Mouse (Mus musculus) spleen, adult 2 months (tissue): Measurements from ENCODE around the gene Tmprss5. TPM values are rescaled to one million over a fixed set of nuclear protein-coding genes. Genes with fewer than 3 reads are reported as not detected.

Experiments used
- DNase-seq, 2 experiments: peaks; one replicate each; pipeline versions ENCODE4 v3.0.0 to v3.0.0-alpha.2; 2012 to 2021; ENCODE audit warnings: low spot score in 2 of 2, low read depth in 1 of 2
- H3K27ac ChIP-seq: fragments of 200-500 bp; 2 replicates; pipeline ENCODE4 v1.5.1; 2012; ENCODE audit warnings: low read length, inconsistent platforms; ENCODE audit not compliant: insufficient read depth
- H3K27me3 ChIP-seq: fragments of 200-500 bp; 2 replicates; pipeline ENCODE4 v1.6.1; 2012; ENCODE audit warnings: mild to moderate bottlenecking, moderate library complexity, low read length, inconsistent platforms; ENCODE audit not compliant: control insufficient read depth, insufficient read depth
- H3K36me3 ChIP-seq: fragments of 200-500 bp; 2 replicates; pipeline ENCODE4 v1.6.1; 2012; ENCODE audit warnings: mild to moderate bottlenecking, low read length, inconsistent platforms; ENCODE audit not compliant: control insufficient read depth, insufficient read depth
- H3K4me1 ChIP-seq: fragments of 200-500 bp; 2 replicates; pipeline ENCODE4 v1.6.1; 2011; ENCODE audit warnings: inconsistent platforms; ENCODE audit not compliant: control insufficient read depth, insufficient read depth, insufficient read length
- H3K4me3 ChIP-seq: fragments of 200-500 bp; 2 replicates; pipeline ENCODE4 v1.5.1; 2011; ENCODE audit warnings: mild to moderate bottlenecking, inconsistent platforms; ENCODE audit not compliant: insufficient read depth, insufficient read length; ENCODE audit errors: extremely low read depth
- CTCF ChIP-seq: fragments of 200-500 bp; IDR thresholded peaks from 2 replicates; pipeline ENCODE4 v1.5.1; 2011; ENCODE audit warnings: mild to moderate bottlenecking, inconsistent platforms; ENCODE audit not compliant: insufficient read depth, insufficient read length, insufficient replicate concordance; ENCODE audit errors: extremely low read depth
- POLR2A ChIP-seq: fragments of 200-500 bp; IDR thresholded peaks from 2 replicates; pipeline ENCODE4 v1.6.1; 2011; ENCODE audit warnings: low read depth, low read length, inconsistent platforms
- WGBS: fragments of 180-500 bp; shearing (Covaris S2); methylation state at CpG from one replicate; pipeline ENCODE4 v1.1.7; 2018; 5-methylcytosine and 5-hydroxymethylcytosine counted together
- polyA plus RNA-seq: library from polyadenylated mRNA; depleted of rRNA; stranded (reverse); fragments of >200 nt; gene quantifications from 2 replicates; pipeline ENCODE4 v1.2.3, GENCODE M21; 2012

Gene Tmprss5
- polyA plus RNA-seq, 1 experiment = 0.20 TPM

DNA sequence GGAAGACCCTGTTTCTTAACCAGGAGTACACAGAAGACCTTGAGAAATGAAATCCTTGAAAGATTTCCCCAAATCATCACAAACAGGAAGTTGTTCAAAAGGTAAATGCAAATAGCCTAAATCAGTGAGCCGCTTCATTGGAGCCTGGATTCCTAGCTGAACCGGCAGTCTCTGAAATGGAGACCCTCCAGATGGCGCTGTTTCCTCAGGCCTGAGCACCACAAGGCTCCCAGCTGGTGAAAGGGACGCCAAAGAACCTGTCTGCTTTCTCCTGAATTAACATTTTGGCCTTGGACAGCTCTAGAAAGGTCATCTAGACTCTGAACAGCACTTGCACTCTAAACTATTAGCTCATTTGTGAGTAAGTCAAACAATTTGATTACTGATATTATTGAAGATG, 501 bp downstream of the Tmprss5 start:
- H3K4me3 ChIP-seq = no peak overlapping the region
- WGBS = 41% methylated on average over 4 of the region's 4 CpGs
- no peaks in the 10 kb centered on the region for H3K4me1 ChIP-seq
- H3K27me3 ChIP-seq = no peaks in the 10 kb centered on the region
- H3K36me3 ChIP-seq = peaks cover 21% of the 10 kb centered on the region
- no peak overlapping the region for H3K27ac ChIP-seq
- TF ChIP-seq POLR2A = no peak
- peak; percentile 27; the same call in 1 of the 2 replicates for TF ChIP-seq CTCF
- DNase-seq = no peak

DNA sequence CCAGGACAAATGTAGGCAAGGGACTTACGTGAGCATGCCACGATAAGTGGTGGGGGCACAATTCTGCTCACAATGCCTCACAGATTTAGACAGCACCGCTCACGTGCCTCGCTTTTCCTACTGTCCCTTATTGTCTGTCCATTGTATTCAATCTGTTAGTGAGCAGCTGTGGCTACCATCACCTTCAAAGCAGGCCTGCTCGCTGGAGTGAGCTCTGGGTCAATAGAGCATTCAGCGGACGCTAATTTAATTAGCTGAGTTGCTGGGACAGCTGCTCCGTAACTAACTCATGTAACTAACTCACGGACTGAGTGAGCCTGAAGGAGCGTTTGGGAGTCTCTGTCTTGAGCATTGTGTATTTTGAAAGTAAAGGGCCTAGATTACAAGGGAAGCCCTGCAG, 6.3 kb downstream of the Tmprss5 start:
- no peak for DNase-seq
- H3K4me3 ChIP-seq = no peak overlapping the region
- WGBS = 87% methylated on average over 11 of the region's 11 CpGs
- no peak for TF ChIP-seq POLR2A
- TF ChIP-seq CTCF = no peak
- no peaks in the 10 kb centered on the region for H3K27me3 ChIP-seq
- H3K36me3 ChIP-seq = no peaks in the 10 kb centered on the region
- no peaks in the 10 kb centered on the region for H3K4me1 ChIP-seq
- no peak overlapping the region for H3K27ac ChIP-seq

DNA sequence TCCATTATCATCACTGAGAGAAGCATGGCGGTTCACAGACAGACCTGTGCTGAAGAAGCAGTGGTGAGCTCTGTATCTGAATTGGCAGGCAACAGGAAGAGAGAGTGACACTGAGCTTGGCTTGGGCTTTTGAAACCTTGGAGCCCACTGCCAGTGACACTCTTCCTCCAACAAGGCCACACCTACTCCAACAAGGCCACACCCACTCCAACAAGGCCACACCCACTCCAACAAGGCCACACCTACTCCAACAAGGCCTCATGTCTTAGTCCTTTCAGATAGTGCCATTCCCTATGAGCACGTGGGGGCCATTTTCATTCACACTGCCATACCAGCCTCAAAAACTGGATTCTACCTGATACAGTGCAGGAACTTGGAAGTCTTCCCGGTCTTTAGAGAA, 17.8 kb downstream of the Tmprss5 start:
- 93% methylated on average over 3 of the region's 3 CpGs for WGBS
- H3K4me3 ChIP-seq = no peak overlapping the region
- TF ChIP-seq CTCF (no peak), POLR2A (no peak)
- H3K36me3 ChIP-seq = no peaks in the 10 kb centered on the region
- H3K27me3 ChIP-seq = no peaks in the 10 kb centered on the region
- no peaks in the 10 kb centered on the region for H3K4me1 ChIP-seq
- H3K27ac ChIP-seq = no peak overlapping the region
- no peak for DNase-seq

DNA sequence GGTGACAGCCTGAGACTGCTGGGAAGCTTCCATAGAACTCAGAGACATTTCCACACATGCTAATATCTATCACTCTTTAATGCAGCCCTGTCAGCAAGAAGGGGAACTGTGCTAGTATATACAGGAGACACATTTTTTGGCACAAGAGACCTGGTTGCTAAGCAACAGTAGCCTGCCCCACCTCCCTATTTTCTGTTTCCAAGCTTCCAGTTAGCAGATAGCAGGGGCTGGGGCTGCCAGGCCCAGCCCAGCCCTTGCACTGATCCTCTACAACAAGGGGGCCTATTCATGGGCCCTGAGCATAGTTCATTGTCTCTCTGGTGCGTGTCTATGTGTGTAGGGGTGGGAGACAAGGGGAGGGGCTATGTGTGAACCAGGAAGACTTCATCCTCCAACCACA, 21.3 kb downstream of the Tmprss5 start:
- no peak for TF ChIP-seq CTCF
- TF ChIP-seq POLR2A = no peak
- Histone ChIP-seq H3K4me1 (no peaks in the 10 kb centered on the region), H3K36me3 (no peaks in the 10 kb centered on the region), H3K4me3 (no peak overlapping the region), H3K27ac (no peak overlapping the region), H3K27me3 (no peaks in the 10 kb centered on the region)
- WGBS = 83% methylated on average over 1 of the region's 1 CpGs
- DNase-seq = no peak

DNA sequence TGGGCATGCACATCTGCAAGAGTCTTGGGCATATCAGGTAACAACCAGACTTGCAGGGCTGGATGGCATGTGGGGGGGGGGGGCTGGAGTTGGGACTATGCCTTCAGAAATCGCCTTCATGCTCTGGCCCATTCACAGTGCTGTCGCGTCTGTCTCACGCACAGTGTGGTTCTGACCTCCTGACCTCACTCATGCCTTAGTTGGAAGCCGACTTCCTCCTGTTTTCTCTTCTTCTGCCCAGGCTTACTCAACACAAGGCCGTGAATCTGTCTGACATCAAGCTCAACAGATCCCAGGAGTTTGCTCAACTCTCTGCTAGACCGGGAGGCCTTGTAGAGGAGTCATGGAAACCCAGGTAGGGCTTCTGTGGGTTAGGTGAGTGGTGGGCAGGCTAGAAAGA, 28.0 kb downstream of the Tmprss5 start:
- H3K27ac ChIP-seq = no peak overlapping the region
- H3K27me3 ChIP-seq = no peaks in the 10 kb centered on the region
- H3K36me3 ChIP-seq = no peaks in the 10 kb centered on the region
- TF ChIP-seq POLR2A (no peak), CTCF (no peak)
- H3K4me3 ChIP-seq = no peak overlapping the region
- WGBS = 73% methylated on average over 7 of the region's 7 CpGs
- H3K4me1 ChIP-seq = no peaks in the 10 kb centered on the region
- DNase-seq = no peak

DNA sequence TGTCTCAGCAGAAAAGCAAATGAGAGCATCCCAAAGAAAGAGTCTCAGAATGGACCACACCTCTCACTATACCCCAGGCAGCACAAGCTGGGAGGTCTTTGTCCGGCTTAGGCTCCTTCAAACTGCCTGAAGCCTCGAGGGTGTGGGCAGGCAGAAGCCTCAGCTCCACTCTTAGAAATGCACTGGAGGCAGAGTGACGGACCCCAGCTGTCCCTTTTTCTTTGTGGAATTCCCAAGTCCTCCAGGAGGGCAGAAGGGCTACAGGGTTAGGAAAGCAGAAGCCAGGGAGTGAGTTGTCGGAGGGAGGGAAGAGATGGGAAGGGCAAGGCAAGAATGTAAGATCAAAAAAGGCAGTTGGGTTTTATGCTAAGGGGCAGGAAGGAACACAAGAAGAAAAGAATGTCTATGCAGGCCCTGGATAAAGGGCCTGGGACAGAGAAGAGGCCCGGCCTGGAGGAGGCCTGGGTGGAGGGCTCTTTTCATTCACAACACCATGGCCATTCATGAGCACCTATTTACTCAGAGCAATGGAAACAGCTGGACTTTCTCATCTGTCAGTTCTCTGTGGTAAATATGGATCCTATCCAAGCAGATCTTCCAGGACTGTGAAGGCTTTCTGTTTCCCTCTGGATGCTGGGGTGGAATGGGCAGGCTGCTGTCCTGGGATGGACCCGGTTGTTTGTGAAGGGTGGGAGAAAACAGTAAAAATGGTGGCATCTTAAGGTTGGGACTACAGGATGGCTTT, 29.6 kb downstream of the Tmprss5 start:
- Histone ChIP-seq H3K36me3 (no peaks in the 10 kb centered on the region), H3K27ac (no peak overlapping the region), H3K4me3 (no peak overlapping the region), H3K27me3 (no peaks in the 10 kb centered on the region), H3K4me1 (no peaks in the 10 kb centered on the region)
- no peak for DNase-seq
- TF ChIP-seq CTCF = no peak
- no peak for TF ChIP-seq POLR2A
- 76% methylated on average over 6 of the region's 6 CpGs for WGBS

DNA sequence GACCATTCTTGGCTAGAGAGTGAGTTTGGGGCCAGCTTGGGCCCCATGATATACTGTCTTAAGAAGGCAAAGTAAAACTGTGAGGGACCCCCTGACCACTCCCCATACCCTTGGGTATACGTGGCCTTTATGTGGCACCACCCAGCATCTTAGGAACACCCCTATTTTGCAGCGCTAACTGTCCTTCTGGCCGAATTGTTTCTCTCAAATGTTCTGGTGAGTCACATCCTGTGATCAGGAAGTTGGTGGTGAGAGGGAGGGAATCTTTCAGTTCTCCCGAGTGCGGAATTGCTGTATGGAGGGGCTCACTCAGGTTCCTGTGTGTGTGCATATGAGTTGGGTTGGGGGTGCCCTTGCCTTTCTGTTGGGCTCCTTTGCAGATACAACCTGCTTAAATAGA, 30.2 kb downstream of the Tmprss5 start:
- DNase-seq = no peak
- Histone ChIP-seq H3K27ac (no peak overlapping the region), H3K4me3 (no peak overlapping the region), H3K36me3 (no peaks in the 10 kb centered on the region), H3K4me1 (no peaks in the 10 kb centered on the region), H3K27me3 (no peaks in the 10 kb centered on the region)
- no peak for TF ChIP-seq POLR2A
- TF ChIP-seq CTCF = no peak
- 48% methylated on average over 5 of the region's 5 CpGs for WGBS
